Mouse (Mus musculus) intestine, embryonic 15.5 days (tissue): ENCODE results near the gene Gcm2. TPM values are rescaled to one million over a fixed set of nuclear protein-coding genes. Genes with fewer than 3 reads are reported as not detected.

Experiments
- ATAC-seq: fragments of 200-750 bp; cut with Nextera tagmentation; 2 replicates; pipeline ENCODE4 v1.8.0; 2017; ENCODE audit warnings: moderate TSS enrichment, moderate library complexity
- H3K27ac ChIP-seq: fragments of 300-500 bp; sonication (generic); 2 replicates; pipeline ENCODE4 v1.5.1; 2015; ENCODE audit warnings: mild to moderate bottlenecking, inconsistent platforms
- H3K27me3 ChIP-seq: fragments of 300-500 bp; sonication (generic); replicated peaks from 2 replicates; pipeline ENCODE4 v1.6.1; 2015; ENCODE audit warnings: inconsistent platforms
- H3K36me3 ChIP-seq: fragments of 300-500 bp; sonication (generic); 2 replicates; pipeline ENCODE4 v1.6.1; 2015; ENCODE audit warnings: inconsistent platforms
- H3K4me1 ChIP-seq: fragments of 300-500 bp; sonication (generic); replicated peaks from 2 replicates; pipeline ENCODE4 v1.6.1; 2015; ENCODE audit warnings: inconsistent platforms
- H3K4me2 ChIP-seq: fragments of 300-500 bp; sonication (generic); replicated peaks from 2 replicates; pipeline ENCODE4 v1.6.1; 2015; ENCODE audit warnings: mild to moderate bottlenecking, inconsistent platforms
- H3K4me3 ChIP-seq: fragments of 300-500 bp; sonication (generic); replicated peaks from 2 replicates; pipeline ENCODE4 v1.5.1; 2015; ENCODE audit warnings: inconsistent platforms
- H3K9ac ChIP-seq: fragments of 300-500 bp; sonication (generic); 2 replicates; pipeline ENCODE4 v1.6.1; 2015; ENCODE audit warnings: inconsistent platforms
- H3K9me3 ChIP-seq: fragments of 300-500 bp; sonication (generic); 2 replicates; pipeline ENCODE4 v1.6.1; 2016; ENCODE audit warnings: inconsistent platforms
- WGBS: fragments of 180-500 bp; shearing (Covaris S2); methylation state at CpG from one replicate; pipeline ENCODE4 v1.1.7; 2015; 5-methylcytosine and 5-hydroxymethylcytosine counted together
- polyA plus RNA-seq: library from polyadenylated mRNA; unstranded; fragments of >200 nt; fragmentation: Nextera tagmentation; extraction: Ambion mirVana; gene quantifications from 2 replicates; pipeline ENCODE4 v1.2.1, GENCODE M21; 2015

The Gcm2 gene
- 0.06 TPM in 1 of 2 replicates, not detected in the other for polyA plus RNA-seq

GRCm38 (mm10) chr13:41110935-41111334 lies at the start of gene Gcm2:
Gene Gcm2, minus strand, starts transcription at chr13:41111035.
- WGBS: 77% methylated on average over 3 of the region's 3 CpGs
- H3K36me3 ChIP-seq: no peaks in the 10 kb centered on the region
- no peak for ATAC-seq
- no peaks in the 10 kb centered on the region for H3K4me1 ChIP-seq
- H3K27me3 ChIP-seq: 0 out of 2 replicates have a peak, but pooled peaks cover 4% of the 10 kb centered on the region
- H3K9ac ChIP-seq: no peak within 1 kb of the TSS
- H3K9me3 ChIP-seq: no peaks in the 10 kb centered on the region
- H3K4me2 ChIP-seq: no peak within 1 kb of the TSS
- no peak within 1 kb of the TSS for H3K4me3 ChIP-seq
- H3K27ac ChIP-seq: no peak within 1 kb of the TSS

DNA sequence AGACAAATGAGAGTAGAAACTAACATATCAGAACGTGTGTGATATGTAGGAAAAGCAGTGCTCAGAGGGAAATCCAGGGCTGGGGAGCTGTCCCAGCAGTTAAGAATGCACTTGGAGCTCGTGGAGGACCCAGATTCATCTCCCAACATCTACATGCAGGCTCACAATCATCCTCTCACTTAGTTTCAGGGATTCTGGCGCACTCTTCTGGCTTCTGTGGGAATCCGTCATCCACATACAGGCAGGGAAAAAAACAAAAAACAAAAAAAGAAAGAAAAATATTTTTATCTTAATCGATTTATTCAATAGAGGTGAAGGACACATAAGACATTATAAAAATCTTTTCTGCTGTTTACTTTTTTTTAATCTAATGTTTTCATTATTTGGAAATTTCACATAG lies 47.6 kb upstream of the Gcm2 start:
- no peaks in the 10 kb centered on the region for H3K9me3 ChIP-seq
- H3K9ac ChIP-seq: no peak overlapping the region
- no peak for ATAC-seq
- no peaks in the 10 kb centered on the region for H3K27me3 ChIP-seq
- no peak overlapping the region for H3K4me3 ChIP-seq
- no peaks in the 10 kb centered on the region for H3K36me3 ChIP-seq
- H3K27ac ChIP-seq: no peak overlapping the region
- no peaks in the 10 kb centered on the region for H3K4me1 ChIP-seq
- 56% methylated on average over 5 of the region's 5 CpGs for WGBS
- H3K4me2 ChIP-seq: no peak overlapping the region

DNA sequence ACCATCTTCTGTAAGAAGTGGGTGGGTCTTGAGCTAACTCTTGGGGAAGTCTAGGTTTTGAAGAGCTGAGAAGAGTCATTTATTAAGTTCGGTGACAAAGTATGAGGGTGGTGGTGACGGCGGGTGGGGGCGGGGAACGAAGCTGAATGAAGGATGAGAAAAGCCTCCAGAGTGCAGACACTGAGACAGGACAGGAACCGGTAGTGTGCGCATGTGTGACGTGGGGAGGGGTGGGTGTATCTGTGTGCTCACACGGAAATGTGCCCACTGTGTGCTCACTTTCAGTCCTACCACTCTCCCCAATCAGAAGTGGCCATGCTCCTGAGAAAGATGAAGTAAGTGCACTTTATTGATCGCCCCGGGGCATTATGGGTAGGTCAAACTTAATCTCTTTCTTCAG lies 42.3 kb upstream of the Gcm2 start:
- ATAC-seq: no peak
- Histone ChIP-seq H3K4me3 (no peak overlapping the region), H3K9me3 (no peaks in the 10 kb centered on the region), H3K4me1 (no peaks in the 10 kb centered on the region), H3K36me3 (no peaks in the 10 kb centered on the region), H3K27ac (no peak overlapping the region), H3K4me2 (no peak overlapping the region), H3K9ac (no peak overlapping the region), H3K27me3 (no peaks in the 10 kb centered on the region)
- 78% methylated on average over 11 of the region's 11 CpGs for WGBS

DNA sequence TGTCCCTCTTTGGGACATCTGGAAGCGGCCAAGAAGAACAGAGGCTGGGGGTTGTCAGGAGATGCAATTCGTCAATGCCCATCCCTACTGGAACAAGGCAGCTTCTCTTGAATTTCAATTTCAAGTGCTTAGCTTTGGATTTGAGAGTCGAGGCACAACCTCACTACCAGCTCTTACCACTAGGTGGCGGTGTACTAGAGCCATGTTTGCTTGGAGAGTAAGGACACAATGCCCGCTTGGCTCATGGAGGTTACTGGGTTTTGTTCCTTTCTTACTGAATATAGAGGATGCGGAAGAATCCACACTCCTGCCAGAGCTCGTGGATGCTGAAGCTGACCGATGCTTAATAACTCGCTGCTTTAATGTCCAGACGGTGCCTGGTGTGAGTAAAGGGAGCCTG lies 35.4 kb upstream of the Gcm2 start:
- Histone ChIP-seq H3K4me1 (no peaks in the 10 kb centered on the region), H3K4me2 (no peak overlapping the region), H3K4me3 (no peak overlapping the region), H3K9ac (no peak overlapping the region), H3K9me3 (no peaks in the 10 kb centered on the region), H3K36me3 (no peaks in the 10 kb centered on the region), H3K27me3 (no peaks in the 10 kb centered on the region), H3K27ac (no peak overlapping the region)
- no peak for ATAC-seq
- WGBS: 84% methylated on average over 10 of the region's 10 CpGs

DNA sequence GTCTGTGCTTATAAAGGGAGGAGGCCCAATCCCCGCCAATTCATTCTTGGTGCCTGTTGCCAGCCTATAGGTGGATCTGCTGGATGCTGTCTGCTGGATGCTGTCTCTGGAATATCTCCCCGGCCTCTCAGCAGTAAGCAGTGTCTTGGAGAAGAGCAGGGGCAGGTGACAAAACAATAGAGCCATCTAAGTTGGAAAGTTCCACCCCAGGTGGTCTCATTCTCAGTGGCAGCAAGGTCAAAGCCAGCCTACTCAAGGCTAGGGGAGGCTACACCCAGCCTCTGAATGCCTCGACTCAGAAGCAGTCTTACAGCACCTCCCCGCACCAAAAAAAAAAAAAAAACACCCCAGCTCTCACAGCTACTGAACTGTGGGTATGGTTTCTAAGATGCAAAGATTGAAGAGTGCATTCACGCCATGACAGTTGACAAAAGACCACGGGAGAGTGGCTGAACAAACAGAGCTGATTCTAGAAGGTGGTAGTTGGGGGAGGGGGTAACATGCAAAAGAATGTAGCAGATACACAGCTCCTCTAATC lies 34.7 kb upstream of the Gcm2 start:
- Histone ChIP-seq H3K4me2 (no peak overlapping the region), H3K9ac (no peak overlapping the region), H3K36me3 (no peaks in the 10 kb centered on the region), H3K4me1 (no peaks in the 10 kb centered on the region), H3K4me3 (no peak overlapping the region), H3K9me3 (no peaks in the 10 kb centered on the region), H3K27ac (no peak overlapping the region), H3K27me3 (no peaks in the 10 kb centered on the region)
- WGBS: 76% methylated on average over 6 of the region's 6 CpGs
- no peak for ATAC-seq

GRCm38 (mm10) chr13:41134901-41135300 lies 24.1 kb upstream of the Gcm2 start:
- Histone ChIP-seq H3K36me3 (no peaks in the 10 kb centered on the region), H3K9ac (no peak overlapping the region), H3K4me1 (no peaks in the 10 kb centered on the region), H3K9me3 (no peaks in the 10 kb centered on the region), H3K27ac (no peak overlapping the region), H3K4me2 (no peak overlapping the region), H3K27me3 (no peaks in the 10 kb centered on the region), H3K4me3 (no peak overlapping the region)
- ATAC-seq: 0 out of 2 replicates have a peak, but pooled peaks have one; percentile 45
- 6% methylated on average over 6 of the region's 6 CpGs for WGBS

GRCm38 (mm10) chr13:41129061-41129460 lies 18.2 kb upstream of the Gcm2 start:
- Histone ChIP-seq H3K4me1 (no peaks in the 10 kb centered on the region), H3K9ac (no peak overlapping the region), H3K9me3 (no peaks in the 10 kb centered on the region), H3K27me3 (no peaks in the 10 kb centered on the region), H3K36me3 (no peaks in the 10 kb centered on the region), H3K4me2 (no peak overlapping the region), H3K4me3 (no peak overlapping the region), H3K27ac (no peak overlapping the region)
- 89% methylated on average over 8 of the region's 8 CpGs for WGBS
- ATAC-seq: no peak

DNA sequence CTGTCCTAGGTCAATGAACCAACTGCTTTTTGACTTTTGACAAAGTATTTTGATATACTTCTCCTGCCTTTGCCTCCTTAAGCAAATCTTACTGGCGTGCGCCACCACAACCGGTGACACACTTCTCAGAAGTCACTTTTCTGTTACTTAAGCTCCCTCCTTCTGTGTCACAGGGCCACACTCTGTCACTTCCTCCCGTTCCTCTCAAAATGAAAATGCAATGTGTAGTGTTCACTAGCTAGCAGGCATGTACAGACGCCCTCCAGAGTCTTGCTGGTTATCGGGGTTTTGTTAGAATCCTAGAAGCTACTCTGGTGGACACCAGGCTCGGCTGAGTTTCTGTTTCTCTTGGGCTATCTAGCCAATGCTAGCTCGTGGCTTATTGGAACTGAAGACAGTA lies 17.5 kb upstream of the Gcm2 start:
- Histone ChIP-seq H3K9me3 (no peaks in the 10 kb centered on the region), H3K4me2 (no peak overlapping the region), H3K27ac (no peak overlapping the region), H3K4me1 (no peaks in the 10 kb centered on the region), H3K36me3 (no peaks in the 10 kb centered on the region), H3K9ac (no peak overlapping the region), H3K27me3 (no peaks in the 10 kb centered on the region), H3K4me3 (no peak overlapping the region)
- ATAC-seq: no peak
- 83% methylated on average over 8 of the region's 8 CpGs for WGBS

GRCm38 (mm10) chr13:41123666-41124225 lies 12.9 kb upstream of the Gcm2 start:
- H3K27ac ChIP-seq: no peak overlapping the region
- no peak overlapping the region for H3K4me3 ChIP-seq
- H3K4me1 ChIP-seq: no peaks in the 10 kb centered on the region
- no peaks in the 10 kb centered on the region for H3K27me3 ChIP-seq
- no peak overlapping the region for H3K9ac ChIP-seq
- no peak for ATAC-seq
- H3K9me3 ChIP-seq: no peaks in the 10 kb centered on the region
- no peaks in the 10 kb centered on the region for H3K36me3 ChIP-seq
- WGBS: 90% methylated on average over 6 of the region's 6 CpGs
- H3K4me2 ChIP-seq: no peak overlapping the region

DNA sequence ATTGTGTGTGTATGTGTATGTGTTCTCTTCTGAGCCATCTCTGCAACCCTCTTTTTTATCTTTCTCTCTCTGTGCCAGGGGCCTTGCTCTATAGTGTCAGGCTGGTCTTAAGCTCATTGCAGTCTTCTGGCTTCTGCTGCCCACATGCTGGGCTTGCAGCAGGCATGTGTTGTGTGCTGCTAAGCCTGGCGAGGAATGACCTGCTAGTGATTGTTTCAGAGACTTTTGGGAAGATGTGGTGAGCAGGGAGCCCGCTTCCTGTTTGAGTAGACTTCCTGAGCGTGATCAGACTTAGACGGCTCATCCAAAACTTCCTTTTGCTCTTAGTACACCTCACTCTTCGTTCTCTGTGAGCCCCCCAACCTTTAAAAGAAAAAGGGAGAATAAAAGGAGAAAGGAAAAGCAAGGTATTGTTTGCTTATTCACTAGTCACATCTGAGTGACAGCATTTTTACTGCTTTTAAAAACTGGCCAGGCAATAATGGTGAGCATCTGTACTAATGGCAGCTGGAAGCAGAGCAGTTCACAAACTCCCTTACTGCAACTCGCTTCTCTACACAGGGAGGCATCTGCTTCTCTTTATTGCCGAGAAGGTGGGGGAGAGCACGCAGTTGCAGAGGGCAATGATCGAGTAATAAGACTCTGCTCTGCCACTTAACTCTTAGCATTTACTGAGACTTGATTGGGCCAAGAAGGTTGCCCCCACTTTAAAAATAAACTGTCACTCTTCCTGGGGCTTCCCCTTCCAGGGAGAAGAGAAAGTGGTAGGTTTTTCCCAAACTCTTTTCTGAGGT lies 8.5 kb upstream of the Gcm2 start:
- no peak overlapping the region for H3K9ac ChIP-seq
- WGBS: 28% methylated on average over 9 of the region's 9 CpGs
- H3K27me3 ChIP-seq: 0 out of 2 replicates have a peak, but pooled peaks cover 3% of the 10 kb centered on the region
- no peak for ATAC-seq
- no peak overlapping the region for H3K4me2 ChIP-seq
- no peaks in the 10 kb centered on the region for H3K36me3 ChIP-seq
- no peak overlapping the region for H3K27ac ChIP-seq
- H3K4me1 ChIP-seq: no peaks in the 10 kb centered on the region
- no peaks in the 10 kb centered on the region for H3K9me3 ChIP-seq
- no peak overlapping the region for H3K4me3 ChIP-seq

DNA sequence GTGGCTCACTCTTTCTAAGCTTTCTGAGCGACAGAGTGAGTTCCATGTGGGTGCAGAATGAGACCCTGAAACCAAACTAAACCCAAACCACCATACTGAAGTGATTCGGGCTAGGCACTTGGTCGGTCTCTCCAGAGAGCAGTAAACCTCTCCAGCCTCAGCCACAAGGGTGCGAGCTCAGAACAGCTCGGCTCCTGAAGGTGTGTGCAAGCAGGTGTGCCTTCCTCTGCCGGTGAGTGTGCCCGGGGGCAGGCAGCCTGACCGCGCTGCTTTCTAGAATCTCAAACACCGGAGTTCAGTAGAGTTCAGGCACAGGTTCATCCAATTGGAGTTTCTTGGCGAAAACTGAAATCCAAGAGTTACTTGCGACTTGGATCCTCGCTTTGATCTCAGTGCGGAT lies 3.1 kb upstream of the Gcm2 start, which contains the start of gene Sycp2l:
Gene Sycp2l, plus strand, starts transcription at position 368 of the 400 bp plus-strand sequence.
- Histone ChIP-seq H3K27me3 (0 out of 2 replicates have a peak, but pooled peaks cover 4% of the 10 kb centered on the region), H3K4me3 (peak within 1 kb of the TSS; percentile 28), H3K36me3 (no peaks in the 10 kb centered on the region), H3K9me3 (no peaks in the 10 kb centered on the region), H3K4me2 (peak within 1 kb of the TSS; percentile 57), H3K9ac (no peak within 1 kb of the TSS), H3K27ac (no peak within 1 kb of the TSS), H3K4me1 (no peaks in the 10 kb centered on the region)
- peak; percentile 78 for ATAC-seq
- 27% methylated on average over 14 of the region's 14 CpGs for WGBS

- Histone ChIP-seq H3K4me1 (no peaks in the 10 kb centered on the region), H3K27ac (no peak overlapping the region), H3K9me3 (no peaks in the 10 kb centered on the region), H3K9ac (no peak overlapping the region), H3K27me3 (no peaks in the 10 kb centered on the region), H3K4me2 (no peak overlapping the region), H3K4me3 (no peak overlapping the region), H3K36me3 (no peaks in the 10 kb centered on the region)
- ATAC-seq: no peak
- 94% methylated on average over 13 of the region's 13 CpGs for WGBS
Observed at GRCm38 (mm10) chr13:41105541-41105940, 5.3 kb downstream of the Gcm2 start.
